Mouse (Mus musculus) cerebellum, postnatal 10 days (tissue): ENCODE measurements around the gene Slc25a45.
"Not testable (repeated sequence)": the region's sequence is repeated elsewhere in the genome, so short reads cannot be mapped to it uniquely, and the experiment has no call there.

ENCODE experiments used
- DNase-seq, 2 experiments: peaks; one replicate each; pipeline ENCODE4 v3.0.0; 2021; ENCODE audit warnings: mixed read lengths in 2 of 2

The Slc25a45 gene

GRCm38 (mm10) chr19:5862335-5863085 lies 15.1 kb upstream of the Slc25a45 start:
- DNase-seq = peak; percentile 57 to 66

GRCm38 (mm10) chr19:5863776-5864175 lies 13.8 kb upstream of the Slc25a45 start:
- DNase-seq = no peak

DNA sequence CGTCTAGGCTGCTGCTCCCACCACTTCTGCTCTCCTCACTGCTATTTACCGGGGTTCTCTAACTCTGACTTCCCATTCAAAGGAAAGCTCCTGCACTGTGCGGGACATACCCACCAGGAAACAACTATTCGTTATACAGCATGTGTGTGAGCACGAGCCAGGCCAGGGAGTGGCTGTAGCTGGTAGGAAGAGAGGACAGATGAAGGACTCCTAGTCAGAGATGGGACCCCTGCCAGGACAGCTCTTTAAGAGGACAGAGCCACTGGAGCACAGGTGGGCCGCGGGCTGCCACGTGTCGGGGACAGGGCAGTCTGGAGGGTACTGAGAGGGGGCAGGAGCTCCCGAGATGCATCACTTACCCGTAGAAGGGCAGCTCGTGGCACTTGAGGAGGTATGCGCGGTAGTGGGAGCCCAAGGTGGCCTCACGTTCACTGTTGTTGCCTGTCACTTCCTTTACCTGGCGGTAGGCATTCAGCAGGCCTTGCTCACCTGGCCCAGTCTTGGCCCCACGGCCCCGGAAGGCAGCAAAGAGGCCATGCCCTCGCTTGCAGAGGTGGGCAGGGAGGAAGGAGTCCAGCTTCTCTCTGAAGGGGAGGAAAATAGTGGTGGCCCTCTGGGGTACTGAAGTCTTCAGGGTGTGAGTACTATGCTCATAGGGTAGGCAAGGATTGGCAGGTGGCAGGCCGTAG lies 12.8 kb upstream of the Slc25a45 start:
- DNase-seq = no peak

DNA sequence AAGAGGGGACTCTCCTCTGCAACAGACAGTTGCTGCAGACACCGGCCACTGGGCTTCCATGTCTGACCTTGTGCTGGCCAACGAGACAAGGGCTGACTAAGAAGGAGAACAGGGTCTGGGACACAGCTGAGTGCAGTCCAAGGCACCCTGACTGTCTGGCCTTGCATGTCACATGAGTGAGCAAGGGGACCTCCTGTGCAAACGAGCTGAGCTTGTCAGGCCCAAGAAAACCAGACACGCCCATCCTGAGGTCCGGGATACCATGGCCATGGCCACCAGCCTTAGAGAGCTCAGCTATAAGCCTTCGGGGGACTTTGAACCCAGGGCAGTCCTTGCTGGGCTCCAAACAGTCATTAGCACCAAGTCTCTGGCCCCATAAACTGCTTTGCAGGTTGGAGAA lies 9.5 kb upstream of the Slc25a45 start:
- DNase-seq = no peak

GRCm38 (mm10) chr19:5871273-5871672 lies 6.3 kb upstream of the Slc25a45 start:
- DNase-seq = no peak

DNA sequence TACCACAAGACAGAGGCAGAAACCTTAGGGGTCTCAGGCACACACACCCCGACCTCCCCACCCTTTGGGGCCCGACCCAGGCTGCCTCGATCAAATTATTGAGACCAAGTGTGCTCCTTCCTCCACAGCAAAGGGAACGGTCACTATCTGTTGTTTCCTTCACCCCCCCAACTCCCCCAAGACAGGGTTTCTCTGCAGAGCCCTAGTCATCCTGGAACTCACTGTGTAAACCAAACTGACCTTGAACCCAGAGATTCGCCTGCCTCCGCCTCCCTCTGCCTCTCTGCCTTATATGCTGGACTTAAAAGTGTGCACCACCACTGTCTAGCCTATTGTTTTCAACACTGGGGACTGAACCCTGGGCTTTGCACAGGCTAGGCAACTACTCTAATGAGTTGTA lies 5.9 kb upstream of the Slc25a45 start:
- no peak for DNase-seq

DNA sequence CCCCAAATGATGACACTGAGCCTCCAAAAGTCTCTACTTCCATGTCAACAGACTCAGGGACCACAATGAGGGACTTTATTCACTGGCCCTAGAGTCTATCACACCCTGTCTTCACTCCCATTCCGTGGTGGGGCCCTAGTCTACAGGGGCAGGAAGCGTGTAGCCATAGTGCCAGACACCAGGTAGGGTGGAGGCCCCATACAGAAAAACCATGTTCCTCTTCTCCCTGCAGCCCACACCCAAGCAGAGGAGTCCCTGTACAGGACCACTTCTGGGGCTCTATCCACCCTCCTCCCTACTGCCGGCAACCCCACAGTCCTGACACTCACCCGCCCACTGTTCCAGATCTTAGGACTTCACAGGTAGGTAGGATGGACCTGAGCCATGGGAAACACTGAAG lies 5.1 kb upstream of the Slc25a45 start:
- no peak for DNase-seq

- no peak for DNase-seq
Measured at GRCm38 (mm10) chr19:5872931-5873556, 4.6 kb upstream of the Slc25a45 start.

GRCm38 (mm10) chr19:5874391-5874968 lies 3.1 kb upstream of the Slc25a45 start:
- DNase-seq = no peak

DNA sequence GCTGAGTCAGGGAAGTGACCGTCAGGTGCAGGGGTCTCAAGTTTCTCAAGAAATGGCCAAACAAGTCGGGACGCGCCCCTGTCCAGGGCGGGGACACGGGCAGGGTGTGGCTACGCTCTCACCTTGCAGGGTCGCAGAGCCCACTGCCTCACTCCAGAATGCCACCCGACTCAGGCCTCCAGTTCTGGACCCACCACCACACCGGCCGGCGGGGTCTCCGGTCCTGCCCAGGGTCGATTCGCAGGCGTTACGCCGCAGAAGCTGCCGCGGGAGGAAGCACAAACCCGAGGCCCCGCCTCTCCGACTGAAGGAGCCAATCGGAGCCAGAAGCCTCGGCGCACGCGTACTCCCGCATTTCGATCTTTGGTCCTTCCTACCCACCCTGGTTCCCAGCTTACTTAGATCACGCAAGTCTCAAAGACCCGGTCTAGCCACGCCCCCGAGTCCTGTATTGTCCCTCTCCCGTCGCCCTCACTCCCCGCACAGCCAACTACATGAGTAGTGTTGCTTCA lies 2.6 kb upstream of the Slc25a45 start, which contains the start of gene Frmd8:
Frmd8 (minus strand) TSS at position 306 of the 512 bp plus-strand sequence.
- DNase-seq = peak; percentile 95 to 97

DNA sequence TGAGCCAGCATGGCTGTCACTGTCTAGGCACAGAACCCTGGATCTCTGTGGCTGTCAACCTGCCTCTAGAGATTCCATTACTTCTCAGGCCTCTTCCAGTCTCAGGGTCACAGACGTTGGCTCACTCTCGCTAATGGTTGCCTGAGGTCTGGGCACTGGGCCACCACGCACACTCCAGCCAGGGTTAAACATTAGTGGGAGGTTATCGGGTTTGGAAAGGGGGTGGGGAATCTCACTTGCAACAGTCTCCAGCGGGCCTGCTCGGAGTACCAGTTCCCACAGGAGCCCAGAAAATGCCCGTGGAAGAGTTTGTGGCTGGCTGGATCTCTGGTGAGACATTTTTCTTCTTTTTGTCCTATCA lies 734 bp downstream of the Slc25a45 start:
- peak; percentile 53 to 57 for DNase-seq

DNA sequence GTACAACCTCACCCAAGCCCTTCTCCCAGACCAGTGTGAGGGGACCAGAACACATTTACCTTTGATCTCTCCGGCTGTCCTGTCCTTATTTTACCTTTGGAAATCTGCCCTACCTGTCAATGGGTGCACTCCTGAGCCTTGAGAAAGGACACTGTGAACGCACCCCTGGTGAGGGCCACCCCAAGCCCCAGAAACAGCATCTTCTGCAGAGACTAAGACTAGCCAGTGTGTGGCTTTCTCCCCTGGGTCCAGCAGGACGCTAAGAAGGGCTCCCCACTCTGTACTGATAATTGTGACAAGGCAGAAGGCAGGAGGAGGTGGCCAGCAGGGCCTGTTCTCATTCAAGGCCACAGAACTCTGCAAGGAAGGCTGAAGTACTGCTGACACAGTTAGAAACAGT lies 1.3 kb downstream of the Slc25a45 start:
- no peak for DNase-seq

DNA sequence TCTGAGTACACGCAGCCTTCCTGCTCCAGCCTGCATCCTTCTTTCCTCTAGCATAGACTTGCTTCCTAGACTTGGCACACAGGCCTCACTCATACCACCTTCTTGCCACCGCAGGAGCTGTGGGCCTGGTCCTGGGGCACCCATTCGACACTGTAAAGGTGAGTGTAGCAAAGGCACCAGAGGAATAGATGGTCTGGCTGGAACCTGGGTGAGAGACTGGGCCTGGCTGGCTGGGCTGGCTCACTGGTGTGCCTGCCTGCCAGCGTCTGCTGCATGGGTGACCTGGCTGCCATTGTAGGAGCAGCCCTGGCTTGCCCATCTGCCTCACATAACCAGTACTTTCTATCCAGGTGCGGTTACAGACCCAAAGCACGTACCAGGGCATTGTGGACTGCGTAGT lies 2.1 kb downstream of the Slc25a45 start:
- DNase-seq = no peak

DNA sequence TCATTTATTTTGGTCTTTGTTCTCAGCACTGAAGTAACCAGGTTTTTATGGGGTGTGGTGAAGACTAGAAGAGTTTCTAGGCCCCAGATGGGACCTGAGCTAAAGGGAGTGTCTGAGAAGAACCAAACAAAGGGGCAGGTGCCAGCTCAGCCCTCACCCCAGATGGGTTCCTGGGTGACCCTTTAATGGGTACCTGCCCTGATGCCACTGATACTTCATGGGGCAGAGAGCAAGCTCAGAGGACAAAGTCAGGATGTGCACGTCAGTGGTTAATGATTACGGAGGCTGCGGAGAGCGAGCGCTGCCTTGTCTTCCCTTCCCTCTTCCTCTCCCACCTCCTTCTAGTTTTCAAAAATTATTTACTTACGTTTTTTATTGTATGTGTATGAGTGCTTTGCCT lies 3.5 kb downstream of the Slc25a45 start:
- DNase-seq = no peak

DNA sequence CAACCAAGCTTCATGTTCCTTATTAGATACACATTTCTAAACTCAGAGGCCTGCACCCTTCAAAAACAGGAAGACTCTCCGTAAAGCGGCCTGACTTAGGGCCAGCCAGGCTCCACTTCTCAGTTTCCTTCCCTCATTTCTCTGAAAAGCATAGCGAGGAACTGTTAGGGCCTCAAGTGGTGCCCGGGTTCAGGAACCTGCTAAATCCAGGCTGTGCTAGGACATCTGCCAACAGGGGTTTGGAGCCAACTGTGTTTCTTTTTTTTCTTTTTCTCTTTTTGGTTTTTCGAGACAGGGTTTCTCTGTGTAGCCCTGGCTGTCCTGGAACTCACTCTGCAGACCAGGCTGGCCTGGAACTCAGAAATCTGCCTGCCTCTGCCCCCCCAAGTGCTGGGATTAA lies 4.5 kb downstream of the Slc25a45 start:
- DNase-seq = not testable (repeated sequence)

- no peak for DNase-seq
Measured at GRCm38 (mm10) chr19:5883935-5884334, 6.3 kb downstream of the Slc25a45 start.

DNA sequence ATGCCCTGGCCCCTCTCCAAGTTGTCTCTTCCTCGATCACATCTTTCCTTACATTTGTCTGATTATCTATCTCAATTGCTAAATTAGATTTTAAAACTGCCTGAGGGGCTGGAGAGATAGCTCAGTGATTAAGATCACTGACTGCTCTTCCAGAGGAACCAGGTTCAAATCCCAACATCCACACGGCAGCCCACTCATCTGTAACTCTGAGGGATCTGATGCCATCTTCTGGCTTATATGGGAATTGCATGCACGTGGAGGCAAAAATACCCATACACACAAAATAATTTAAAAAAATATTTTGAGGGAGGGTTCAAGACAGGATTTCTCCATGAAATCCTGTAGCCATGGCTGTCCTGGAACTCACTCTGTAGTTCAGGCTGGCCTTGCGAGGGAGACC lies 8.2 kb downstream of the Slc25a45 start:
- peak; percentile 40 to 56 for DNase-seq

GRCm38 (mm10) chr19:5887234-5887815 lies 9.7 kb downstream of the Slc25a45 start:
- DNase-seq = no peak

DNA sequence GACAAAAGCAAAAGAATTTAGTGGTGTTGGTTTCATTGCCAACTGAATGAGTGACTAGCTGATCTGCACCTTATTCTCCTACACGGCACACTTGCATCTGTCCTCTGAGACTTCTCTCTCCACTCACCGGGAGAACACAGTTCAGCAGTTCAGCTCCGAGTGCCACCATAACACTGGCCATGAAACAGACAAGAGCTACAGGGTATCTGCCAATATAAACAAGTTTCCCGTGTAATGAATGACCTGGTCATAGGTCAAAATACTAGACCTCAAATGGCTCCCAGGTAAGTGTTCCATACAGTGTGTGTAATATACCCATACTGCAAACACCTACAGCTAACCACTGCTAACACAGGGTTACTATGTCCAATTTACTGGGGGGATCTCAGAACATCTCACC lies 11.6 kb downstream of the Slc25a45 start:
- no peak for DNase-seq

- peak; percentile 41 to 57 for DNase-seq
Measured at GRCm38 (mm10) chr19:5891521-5892258, 14.1 kb downstream of the Slc25a45 start.

GRCm38 (mm10) chr19:5892262-5892661 lies 14.7 kb downstream of the Slc25a45 start:
- no peak for DNase-seq

DNA sequence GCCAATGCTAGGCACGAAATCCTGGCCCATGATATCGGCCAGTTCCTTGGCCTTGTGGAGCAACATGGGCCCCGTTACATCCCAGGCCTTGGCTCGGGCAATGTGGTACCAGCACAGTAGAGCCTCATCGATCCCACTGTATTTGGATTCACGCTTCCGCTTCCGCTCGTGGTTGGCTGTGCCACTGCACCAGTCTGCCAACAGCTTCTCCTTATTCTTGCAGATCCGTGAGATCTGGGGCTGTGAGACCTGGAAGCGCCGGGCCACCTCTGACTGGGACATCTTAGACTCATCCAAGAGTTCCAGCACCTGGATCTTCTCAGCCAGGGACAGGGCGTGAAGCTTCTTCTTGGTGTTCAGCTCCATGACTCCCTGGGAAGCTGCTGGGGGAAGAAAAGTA lies 15.1 kb downstream of the Slc25a45 start:
- DNase-seq = peak in 1 of 2 experiments; percentile 33
